Mouse (Mus musculus) CH12.LX (cell line): ENCODE measurements around the gene Hist1h2ae.

Experiments
- CHD1 ChIP-seq: IDR thresholded peaks from 2 replicates; pipeline ENCODE4 v1.6.1; 2012; ENCODE audit warnings: low read depth, low read length, improper control_type of control experiment, inconsistent platforms
- CTCF ChIP-seq, 2 experiments: IDR thresholded peaks in 1 of 2; conservative IDR thresholded peaks in 1 of 2; 2 replicates each; pipeline ENCODE4 v1.5.1; 2011 to 2012; ENCODE audit warnings: low read depth in 2 of 2, low read length in 2 of 2, improper control_type of control experiment in 1 of 2, inconsistent platforms in 1 of 2, mild to moderate bottlenecking in 1 of 2, moderate library complexity in 1 of 2
- E2F4 ChIP-seq: IDR thresholded peaks from 2 replicates; pipeline ENCODE4 v1.6.1; 2011; ENCODE audit warnings: low read depth, low read length, improper control_type of control experiment; ENCODE audit not compliant: insufficient replicate concordance
- EP300 ChIP-seq: IDR thresholded peaks from 2 replicates; pipeline ENCODE4 v1.6.1; 2011; ENCODE audit warnings: low read length, improper control_type of control experiment
- GABPA ChIP-seq: IDR thresholded peaks from 2 replicates; pipeline ENCODE4 v1.6.1; 2012; ENCODE audit warnings: low read depth, low read length, improper control_type of control experiment, inconsistent platforms; ENCODE audit not compliant: insufficient replicate concordance
- IRF4 ChIP-seq: IDR thresholded peaks from 2 replicates; pipeline ENCODE4 v1.6.1; 2014; ENCODE audit warnings: low read depth, mild to moderate bottlenecking, inconsistent platforms, low read length, improper control_type of control experiment
- MAX ChIP-seq: IDR thresholded peaks from 2 replicates; pipeline ENCODE4 v1.6.1; 2011; ENCODE audit warnings: low read length, improper control_type of control experiment
- MXI1 ChIP-seq: IDR thresholded peaks from 2 replicates; pipeline ENCODE4 v1.6.1; 2011; ENCODE audit warnings: mild to moderate bottlenecking, low read depth, low read length, improper control_type of control experiment
- NELFE ChIP-seq: IDR thresholded peaks from 2 replicates; pipeline ENCODE4 v1.6.1; 2011; ENCODE audit warnings: low read depth, low read length, improper control_type of control experiment
- POLR2A ChIP-seq: IDR thresholded peaks from 2 replicates; pipeline ENCODE4 v1.6.1; 2011; ENCODE audit warnings: low read depth, mild to moderate bottlenecking, improper control_type of control experiment, low read length
- POLR2AphosphoS2 ChIP-seq: IDR thresholded peaks from 2 replicates; pipeline ENCODE4 v1.6.1; 2011; ENCODE audit warnings: low read depth, low read length, improper control_type of control experiment
- SMC3 ChIP-seq: IDR thresholded peaks from 2 replicates; pipeline ENCODE4 v1.6.1; 2011; ENCODE audit warnings: low read depth, low read length, improper control_type of control experiment
- ZNF384 ChIP-seq: IDR thresholded peaks from 2 replicates; pipeline ENCODE4 v1.6.1; 2012; ENCODE audit warnings: low read depth, low read length, improper control_type of control experiment, inconsistent platforms

GRCm38 (mm10) chr13:23537006-23537710 lies 33.9 kb downstream of the Hist1h2ae start:
- no peak for TF ChIP-seq POLR2A
- TF ChIP-seq ZNF384 = no peak
- no peak for TF ChIP-seq MXI1
- TF ChIP-seq CHD1 = no peak
- TF ChIP-seq CTCF (conservative IDR thresholded peaks at IDR 0.05 in 1 of 2, IDR thresholded peaks at IDR 0.05 in 1 of 2; ENCODE audit: low read depth in 2 of 2, low read length in 2 of 2) = no peak
- TF ChIP-seq NELFE = no peak
- TF ChIP-seq POLR2AphosphoS2 = no peak
- TF ChIP-seq SMC3 = no peak
- no peak for TF ChIP-seq EP300
- TF ChIP-seq MAX = no peak
- TF ChIP-seq IRF4 = no peak
- TF ChIP-seq E2F4 = no peak
- TF ChIP-seq GABPA = no peak
